Mouse (Mus musculus): Measurements from ENCODE around the gene Eif3b. TPM values are rescaled to one million over a fixed set of nuclear protein-coding genes. Genes with fewer than 3 reads are reported as not detected.
A peak's percentile ranks its signal among the peaks of the same experiment; 100 is the strongest.

The Eif3b gene
- 100 to 1,000 TPM; 161 to 186 TPM for total RNA-seq (2021)
- polyA plus RNA-seq (2012; rRNA removed) = 86.3 and 128 TPM in 2 replicates
- long read RNA-seq, transcript Eif3b-201 (19 exons, 2,945 nt) = major isoform, 340 of 375 reads
- long read RNA-seq, partial matches to known transcripts = 24 of 375 reads
- long read RNA-seq, other reads (novel, unspliced or antisense) = 11 of 375 reads

DNA sequence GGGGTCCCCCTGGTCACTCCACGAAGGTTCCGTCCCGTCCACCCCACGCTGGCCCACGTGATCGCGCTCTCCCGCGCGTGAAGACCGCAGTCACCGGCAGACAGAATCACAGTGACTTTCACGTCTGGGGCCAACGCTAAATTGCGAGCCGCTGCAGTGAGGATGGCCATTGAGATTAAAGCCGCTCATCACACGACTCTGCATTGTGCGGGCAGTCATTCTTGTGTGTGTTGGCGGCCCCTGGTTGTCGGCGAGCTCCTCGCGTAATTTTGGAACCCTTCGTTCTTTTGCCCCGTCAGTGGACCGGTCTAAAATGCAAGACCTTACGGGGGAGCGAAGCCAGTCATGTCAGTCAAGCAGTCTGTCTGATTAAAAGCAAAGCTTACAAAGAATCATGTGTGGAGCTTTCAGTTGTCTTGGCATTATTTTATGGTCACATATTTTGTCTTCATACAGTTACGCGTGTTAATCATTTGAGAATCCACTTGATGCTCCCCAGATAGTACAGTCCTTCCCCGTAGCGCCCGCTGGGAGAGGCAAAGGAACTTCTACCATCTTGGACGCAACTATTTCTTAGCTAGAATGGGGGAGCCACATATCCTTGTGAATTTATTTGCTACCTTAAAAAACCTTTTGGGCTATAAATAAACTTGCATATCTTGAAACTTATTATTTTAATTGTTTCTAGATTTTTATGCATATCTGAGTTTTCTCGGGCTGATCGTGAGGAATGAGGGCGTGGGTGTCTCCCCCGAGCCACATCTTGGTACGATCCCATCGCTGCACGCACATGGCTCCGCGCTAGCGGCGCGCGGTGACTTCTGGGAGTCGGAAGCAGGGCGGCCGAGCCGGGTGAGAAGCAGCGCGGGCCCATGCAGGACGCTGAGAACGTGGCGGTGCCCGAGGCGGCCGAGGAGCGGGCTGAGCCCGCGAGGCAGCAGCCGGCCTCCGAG, at the start of gene Eif3b:
Eif3b (plus strand) TSS at position 840 of the 953 bp plus-strand sequence.
- DNase-seq = peak; percentile 91

DNA sequence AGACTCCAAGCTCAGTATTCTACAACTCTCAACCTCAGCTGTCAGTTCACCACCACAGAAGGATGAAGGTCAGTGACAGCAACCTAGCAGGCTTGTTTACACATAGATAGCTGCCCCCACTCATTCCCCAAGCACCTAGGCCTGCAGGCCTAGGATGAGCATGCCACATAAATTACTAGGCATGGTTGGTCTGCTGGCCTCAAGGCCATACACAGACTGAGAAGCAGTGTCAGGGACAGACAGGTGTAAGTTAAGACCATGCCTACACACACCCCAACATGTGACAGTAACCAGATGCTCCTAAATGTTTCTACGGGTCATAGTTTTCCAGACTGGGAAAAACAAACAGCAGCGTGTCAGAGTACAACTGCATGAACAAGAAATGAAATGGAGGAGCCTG, 49.7 kb upstream of the Eif3b start:
- DNase-seq = no peak

DNA sequence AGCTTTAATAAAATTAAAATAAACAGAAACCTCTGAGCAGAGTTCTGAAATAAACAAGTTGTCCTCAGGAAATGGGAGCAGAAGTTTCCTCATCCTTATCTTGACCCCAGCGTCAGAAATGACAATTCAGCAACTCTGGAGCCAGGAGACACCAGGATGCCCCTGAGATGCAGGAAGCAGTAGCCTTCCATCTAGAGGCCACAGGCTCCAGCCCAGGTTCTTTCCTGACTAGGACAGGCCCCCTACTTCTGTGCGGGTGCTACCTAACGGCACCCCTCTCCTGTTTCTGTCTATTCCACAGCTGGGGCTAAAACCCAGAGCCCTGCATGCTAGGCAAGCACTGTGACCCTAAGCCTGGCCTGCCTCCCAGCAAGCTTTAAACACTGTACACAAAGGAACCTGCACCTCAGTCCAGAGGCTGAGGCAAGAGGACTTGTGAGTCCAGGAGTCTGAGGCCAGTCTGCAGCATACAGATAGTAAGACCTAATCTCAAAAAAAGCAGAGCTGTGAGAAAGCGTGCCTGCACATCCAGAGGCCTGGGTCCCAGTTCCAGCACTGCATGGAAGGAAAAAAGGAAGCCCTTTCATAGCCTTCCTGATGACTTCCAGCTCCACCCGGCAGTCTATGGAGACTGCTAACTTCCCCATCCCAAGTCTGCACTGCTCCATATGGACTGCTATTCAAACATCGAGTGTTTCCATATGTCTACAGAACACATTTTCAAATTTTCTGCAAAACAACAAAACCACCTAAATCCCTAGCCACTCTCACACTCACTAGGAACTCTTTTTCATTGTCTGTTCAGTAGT, 48.5 kb upstream of the Eif3b start:
- peak; percentile 41 for DNase-seq

DNA sequence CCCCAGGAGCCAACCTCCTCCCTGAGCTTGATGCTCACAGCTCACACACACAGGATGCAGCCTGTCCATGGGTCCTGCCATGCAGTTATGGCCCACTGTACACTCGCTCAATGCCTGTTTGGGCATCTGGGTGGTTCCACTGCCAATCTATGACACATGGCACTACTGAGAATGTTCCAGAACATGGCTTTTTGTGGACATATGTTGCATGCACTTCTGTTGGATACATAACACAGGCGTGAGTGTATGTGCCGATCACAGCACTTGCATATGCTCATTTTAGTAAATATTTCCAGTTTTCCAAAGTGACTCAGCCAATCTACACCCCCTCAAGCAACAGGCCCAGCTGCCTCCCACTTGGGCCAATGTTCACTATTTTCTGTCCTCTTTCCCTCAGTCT, 47.5 kb upstream of the Eif3b start:
- no peak for DNase-seq

DNA sequence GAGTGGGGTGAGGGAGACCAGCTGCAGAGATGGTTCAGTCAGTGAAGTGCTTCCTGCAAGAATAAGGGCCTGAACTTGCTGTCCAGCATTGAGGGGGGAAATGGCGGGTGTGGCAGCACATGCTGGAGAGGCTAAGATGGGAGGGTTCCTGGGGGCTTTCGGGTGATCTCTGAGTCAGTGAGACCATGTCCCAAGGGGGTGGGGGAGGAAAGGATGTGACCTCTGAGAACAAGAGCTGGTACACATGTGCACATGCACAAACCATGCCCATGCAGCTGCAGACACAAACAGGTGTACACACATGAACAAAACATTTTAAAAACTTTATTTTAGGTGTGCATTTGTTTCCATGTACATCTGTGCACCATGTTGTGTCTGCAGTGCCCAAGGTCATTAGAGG, 45.4 kb upstream of the Eif3b start:
- DNase-seq = no peak

DNA sequence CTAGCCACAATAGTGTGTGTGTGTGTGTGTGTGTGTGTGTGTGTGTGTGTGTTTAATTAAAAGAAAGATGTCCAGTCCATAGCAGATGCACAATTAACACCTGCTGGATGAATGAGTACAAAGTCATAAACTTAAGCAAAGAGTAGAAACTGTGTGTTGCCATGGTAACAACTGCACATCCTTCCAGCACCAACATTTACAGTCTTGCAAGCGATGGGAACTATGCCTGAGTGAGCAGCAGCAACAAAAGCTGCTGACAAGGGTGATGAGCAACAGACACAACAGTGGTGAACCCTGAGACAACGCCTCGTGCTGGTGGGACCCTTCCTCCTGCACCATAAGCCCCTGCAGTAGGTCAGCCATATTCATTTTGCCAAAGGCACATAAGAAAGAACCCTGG, 44.9 kb upstream of the Eif3b start:
- no peak for DNase-seq

DNA sequence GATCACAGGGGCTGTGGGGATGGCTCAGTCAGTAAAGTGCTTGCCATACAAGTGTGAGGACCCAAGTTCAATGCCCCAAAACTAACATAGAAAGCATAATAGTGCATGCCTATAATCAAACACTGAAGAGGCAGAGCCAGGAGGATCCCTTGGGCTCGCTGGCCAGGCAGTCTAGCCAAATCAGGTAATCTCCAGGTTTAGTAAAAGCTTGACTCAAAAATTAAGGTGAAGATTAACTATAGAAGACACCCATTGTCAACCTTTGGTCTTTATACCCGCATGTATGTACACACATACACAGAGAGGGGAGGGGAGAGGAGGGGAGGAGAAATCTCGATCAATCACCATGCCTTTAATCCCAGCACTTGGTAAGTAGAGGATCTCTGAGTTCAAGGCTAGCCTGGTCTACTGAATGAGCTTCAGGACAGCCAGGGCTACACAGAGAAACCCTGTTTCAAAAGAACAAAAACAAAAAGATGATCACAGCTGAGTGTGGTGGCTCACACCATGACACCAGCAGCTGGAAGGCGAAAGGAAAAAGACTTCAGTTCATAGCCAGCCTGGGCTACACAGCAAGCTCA, 43.8 kb upstream of the Eif3b start:
- no peak for DNase-seq

DNA sequence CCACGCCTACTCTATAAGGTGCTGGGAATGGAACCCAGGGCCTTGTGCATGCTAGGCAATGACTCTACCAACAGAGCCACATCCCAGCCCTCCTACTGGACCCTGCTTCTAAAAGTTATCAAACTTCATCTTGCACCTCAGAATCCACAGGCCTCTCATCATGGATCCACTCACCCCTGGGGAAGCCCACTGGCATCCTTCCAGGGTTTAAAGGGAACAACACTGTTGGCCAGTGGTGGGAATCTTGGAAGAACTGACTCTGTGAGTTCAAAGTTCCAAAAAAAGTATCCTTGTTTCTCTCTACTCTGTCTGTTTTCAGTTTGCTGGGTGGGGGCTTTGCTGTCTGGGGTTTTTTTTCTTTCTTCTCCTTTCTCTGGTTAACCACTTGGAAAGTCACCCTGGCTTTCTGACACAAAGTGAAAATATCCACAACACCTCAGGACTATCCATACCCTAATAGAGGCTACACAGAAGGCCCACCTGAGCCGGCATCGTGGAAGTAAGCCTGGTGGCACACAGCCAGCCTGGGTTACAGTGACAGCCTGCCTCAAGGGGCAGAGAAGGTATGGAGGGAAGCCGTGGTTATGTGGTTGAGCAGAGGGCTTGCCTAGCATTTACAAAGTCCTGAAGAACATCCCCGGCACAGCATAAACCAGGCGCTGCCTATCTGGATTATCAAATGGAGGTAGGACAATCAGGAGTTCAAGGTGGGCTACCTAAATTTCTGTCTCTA, 40.8 kb upstream of the Eif3b start:
- no peak for DNase-seq

DNA sequence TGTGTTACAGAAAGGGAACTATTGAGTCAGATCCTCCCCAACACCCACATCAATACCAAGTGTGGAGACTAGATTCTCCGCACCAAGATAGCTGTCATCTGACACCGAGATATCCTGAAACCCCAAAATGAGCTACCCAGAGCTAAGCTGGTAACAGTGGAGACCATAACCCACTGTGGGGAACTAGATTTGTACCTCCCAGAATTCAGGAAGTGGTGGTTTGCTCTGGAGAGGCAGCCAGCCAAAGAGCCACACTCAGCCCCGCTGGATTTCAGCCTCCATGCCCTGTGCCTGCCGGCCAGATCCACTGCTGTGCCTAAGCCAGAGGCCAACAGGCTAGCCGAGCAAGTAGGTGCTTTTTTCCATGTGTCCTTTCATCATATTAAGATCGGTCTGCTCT, 39.8 kb upstream of the Eif3b start:
- DNase-seq = no peak

DNA sequence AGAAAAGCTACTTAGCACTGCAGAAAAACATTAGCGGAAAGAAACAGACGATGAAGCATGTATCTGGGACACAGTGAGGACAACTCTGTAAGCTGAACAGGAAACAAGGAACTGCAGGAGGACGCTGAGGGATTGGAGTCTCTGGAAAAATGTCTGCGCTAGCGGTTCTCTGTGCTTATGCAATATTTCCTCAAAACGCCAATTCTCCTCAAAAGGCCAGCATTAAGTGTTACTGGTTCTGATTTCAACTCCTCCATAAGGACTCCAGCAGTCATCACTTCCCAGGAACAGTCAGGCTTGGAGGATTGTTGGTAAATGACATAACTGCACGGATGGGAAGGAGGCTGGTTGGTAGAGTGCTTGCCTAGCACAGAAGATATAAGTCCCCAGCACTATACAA, 38.0 kb upstream of the Eif3b start:
- DNase-seq = no peak

DNA sequence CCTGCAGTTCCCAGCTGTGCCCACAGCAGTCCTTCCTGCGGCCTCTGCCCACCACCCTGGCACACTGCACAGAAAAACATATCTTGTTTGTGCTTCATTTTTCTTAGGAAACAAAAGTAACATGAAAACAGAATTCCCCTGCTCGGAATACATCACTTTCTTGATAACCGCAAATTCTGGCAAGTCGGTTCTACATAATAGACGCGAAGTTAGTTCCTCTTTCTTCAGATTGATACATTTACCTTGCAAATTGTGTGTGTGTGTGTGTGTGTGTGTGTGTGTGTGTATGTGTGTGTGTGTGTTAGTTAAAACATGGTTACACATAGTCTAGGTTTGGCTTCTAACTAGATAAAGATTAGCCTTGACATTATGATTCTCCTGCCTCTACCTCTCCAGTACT, 36.4 kb upstream of the Eif3b start:
- no peak for DNase-seq

DNA sequence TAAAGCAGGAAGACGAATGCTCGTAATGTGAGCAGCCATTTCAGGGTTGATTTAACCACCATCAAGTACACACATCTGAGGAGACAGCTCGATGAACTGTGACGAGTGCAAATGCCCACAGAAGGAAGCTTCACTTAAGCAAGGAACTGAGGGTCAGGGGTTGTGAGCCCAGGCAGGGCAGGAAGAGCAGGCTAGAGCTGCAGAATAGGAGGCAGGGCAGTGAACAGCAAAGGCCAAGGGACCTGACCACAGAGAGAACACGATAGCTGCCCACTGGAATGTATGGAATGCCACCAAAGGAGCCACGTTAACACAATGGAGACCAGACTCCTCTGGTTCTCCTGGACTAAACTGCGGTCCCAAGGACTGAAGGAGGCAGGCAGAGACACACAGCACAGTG, 35.6 kb upstream of the Eif3b start:
- no peak for DNase-seq

DNA sequence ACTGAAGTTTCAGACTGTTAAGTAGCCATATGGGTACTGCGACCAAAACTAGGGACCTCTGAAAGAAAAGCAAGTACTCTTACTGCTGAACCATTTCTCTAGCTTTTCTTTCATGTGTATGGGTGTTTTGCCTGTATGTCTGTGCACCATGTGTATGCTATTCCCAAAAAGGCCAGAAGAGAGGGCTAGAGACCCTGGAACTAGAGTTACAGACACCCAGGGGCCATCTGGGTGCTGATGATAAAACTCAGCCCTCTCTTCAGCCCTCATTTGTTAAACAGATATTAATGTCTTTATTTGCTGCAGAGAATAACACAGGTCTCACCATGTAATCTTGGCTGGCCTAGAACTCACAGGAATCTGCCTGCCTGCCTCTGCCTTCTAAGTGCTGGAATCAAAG, 34.7 kb upstream of the Eif3b start:
- DNase-seq = no peak

DNA sequence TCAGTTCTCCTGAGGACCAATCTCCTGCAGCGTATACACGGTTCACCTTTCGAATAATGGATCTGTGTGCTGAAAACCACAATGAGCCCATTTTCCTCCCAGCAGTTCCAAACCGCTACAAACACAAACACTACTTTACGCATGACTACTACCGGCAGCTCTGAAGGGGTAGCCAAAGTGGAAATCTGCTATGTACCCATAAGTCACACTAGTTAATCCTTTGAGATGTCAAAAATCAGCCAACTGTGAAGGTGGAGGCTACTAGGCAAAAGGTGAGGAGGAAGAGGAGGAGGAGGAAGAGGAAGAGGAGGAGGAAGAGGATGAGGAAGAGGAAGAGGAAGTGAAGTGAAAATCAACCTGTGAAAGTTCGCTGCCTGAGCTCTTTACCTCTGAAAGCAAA, 31.9 kb upstream of the Eif3b start:
- no peak for DNase-seq

DNA sequence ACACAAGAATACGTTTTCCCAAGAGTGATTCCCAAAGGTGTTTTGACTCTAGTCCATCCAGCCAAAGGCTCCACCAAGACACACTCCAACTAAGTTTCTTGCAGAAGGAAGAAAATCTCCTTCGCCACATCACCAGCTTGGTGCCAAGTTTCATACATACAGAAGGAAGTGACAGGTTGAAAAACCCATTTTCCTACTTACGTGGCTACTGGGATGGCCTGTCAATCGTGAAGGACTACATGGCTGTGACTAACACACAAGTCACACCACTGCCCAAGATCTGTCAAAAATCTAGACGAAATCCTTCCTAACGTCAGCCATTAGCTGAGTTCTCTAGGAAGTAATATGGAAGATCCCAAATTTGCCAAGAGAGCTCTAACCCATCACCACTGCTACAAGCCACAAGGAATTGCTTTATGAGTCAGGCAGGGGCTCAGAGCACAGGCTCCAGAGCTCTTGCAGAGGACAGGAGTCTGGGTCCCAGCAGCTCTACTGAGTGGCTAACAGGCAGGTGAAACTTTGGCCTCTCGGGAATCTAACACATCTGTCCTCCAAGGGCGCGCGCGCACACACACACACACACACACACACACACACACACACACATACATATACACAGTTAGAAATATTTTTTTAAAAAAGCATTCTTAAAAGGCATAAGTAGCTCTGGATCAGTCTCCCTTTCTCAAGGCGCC, 31.2 kb upstream of the Eif3b start:
- no peak for DNase-seq

DNA sequence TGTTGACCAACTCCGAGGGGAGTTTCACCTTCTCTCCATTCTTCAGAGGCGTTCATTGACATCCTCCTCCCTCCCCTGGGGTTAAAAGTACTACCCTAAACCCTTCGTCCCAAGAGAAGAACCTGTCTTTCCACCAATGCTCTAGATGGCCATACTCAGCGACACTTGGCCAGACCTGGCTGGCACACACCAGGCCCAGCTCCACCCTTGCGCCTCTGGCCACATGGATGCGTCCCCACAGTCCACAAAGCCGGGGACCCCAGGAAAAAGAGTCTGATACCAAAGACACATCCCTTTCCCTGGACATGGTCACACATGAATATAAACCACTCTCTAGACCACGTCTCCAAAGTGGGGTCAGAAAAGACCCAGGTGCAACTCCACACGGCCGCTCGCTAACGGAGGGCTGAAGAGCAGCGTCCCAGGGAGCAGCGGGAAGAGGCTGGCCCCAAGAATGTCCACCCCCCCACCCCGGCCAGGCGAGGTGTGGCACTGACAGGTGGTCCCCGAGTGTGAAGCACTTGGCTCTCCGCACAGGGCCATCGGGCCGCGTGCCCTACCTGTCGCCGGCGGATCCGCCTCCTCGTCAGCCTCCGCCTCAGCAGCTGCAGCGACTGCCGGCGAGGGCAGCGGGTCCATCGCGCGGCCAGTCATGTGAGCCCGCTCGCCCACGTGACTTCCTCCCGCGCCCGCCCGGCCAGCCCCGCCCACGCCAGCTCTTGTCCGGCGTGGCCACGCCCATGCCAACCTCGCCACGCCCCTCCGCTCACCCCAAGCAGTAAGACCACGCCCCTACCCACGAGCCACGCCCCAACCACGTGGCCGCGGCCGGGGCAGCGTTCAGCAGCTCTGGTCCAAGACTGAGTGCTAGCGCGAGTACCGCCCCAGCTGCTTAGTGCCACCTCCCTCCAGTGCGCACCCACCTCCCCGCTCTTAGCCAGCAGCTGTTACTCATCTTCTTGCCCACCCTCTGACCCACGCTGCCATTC, 30.2 kb upstream of the Eif3b start, which contains the start of gene Snx8:
Snx8 (minus strand) TSS at position 675 of the 989 bp plus-strand sequence.
- DNase-seq = peak; percentile 99

DNA sequence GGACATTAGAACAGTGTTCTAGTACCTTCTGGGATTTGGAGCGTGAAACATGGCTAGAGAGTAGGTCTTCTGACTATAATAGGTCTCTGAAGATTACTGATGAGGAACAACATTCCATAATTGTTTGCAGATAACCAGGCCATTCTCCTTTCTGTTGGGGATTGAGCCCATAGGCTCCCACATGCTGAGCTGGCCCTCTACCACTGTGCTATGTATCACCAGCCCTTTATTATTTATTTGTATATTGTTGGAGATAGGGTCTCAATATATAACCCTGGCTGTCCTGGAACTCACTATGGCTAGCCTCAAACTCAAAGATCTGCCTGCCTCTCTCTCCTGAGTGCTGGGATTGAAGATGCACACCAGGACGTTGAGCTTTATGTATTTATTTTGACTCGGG, 29.5 kb upstream of the Eif3b start:
- DNase-seq = no peak

DNA sequence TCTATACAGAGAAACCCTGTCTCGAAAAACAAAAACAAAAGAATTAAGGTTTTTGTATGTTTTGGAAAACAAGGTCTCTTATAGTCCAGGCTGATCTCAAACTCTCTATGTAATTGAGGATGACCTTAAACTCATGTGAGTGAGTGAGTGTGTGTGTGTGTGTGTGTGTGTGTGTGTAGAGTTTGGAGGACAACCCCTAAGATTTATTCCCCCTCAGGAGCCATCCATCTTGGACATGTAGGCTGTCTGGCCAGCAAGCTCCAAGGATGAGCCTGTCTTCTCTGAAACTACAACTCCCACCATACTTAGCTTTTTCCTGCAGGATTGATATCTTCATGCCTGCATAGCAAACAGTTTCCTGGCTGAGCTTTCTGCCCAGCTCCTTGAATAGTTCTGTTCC, 27.7 kb upstream of the Eif3b start:
- DNase-seq = peak; percentile 33

DNA sequence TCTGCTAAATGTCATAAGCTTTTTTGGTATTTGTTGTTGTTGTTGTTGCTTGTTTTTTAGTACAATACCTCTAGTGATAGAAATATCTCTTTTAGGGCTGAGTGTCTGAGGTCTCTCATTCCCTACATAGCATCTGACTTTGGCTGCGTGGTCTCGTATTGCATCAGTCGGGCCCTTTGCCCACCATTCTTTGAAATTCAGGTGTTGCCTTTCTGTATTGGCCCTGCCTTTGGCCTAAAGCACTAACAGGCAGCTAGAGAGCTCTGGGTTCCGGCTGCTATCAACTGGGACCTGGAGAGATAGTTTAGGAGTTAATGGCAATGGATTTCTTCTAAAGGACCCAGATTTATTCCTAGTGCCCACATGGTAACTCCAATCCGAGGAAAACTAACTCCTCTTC, 27.1 kb upstream of the Eif3b start:
- DNase-seq = no peak

DNA sequence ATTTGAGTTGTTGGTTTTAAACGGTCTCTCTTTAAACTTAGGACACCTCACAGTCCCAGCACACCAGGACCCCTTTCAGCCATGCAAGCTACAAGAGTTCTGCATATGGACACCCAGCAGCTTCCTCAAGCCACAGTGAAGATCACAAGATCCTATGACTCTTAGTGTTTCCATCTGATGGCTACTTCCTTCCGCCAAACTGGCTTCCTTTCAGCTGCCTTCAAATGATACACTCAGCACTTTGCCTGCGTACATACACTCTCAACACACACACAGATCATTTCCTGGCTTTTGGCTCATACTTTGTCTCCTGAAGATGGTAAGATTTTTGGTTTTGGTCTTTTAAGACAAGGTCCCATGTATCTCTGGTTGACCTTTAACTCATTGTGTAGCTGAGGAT, 26.4 kb upstream of the Eif3b start:
- no peak for DNase-seq
